Mouse (Mus musculus) limb, embryonic 15.5 days (tissue): Measurements from ENCODE around the gene Zfp114. TPM values are rescaled to one million over a fixed set of nuclear protein-coding genes. Genes with fewer than 3 reads are reported as not detected.

ENCODE experiments used
- ATAC-seq: fragments of 200-750 bp; cut with Nextera tagmentation; 2 replicates; pipeline ENCODE4 v1.8.0; 2017; ENCODE audit warnings: low read depth, moderate TSS enrichment; ENCODE audit not compliant: insufficient number of reproducible peaks, low FRiP score, low TSS enrichment
- H3K27ac ChIP-seq: fragments of 300-500 bp; sonication (generic); 2 replicates; pipeline ENCODE4 v1.5.1; 2015; ENCODE audit warnings: moderate library complexity, mild to moderate bottlenecking, inconsistent platforms
- H3K27me3 ChIP-seq: fragments of 300-500 bp; sonication (generic); 2 replicates; pipeline ENCODE4 v1.6.1; 2015; ENCODE audit warnings: inconsistent platforms
- H3K36me3 ChIP-seq: fragments of 300-500 bp; sonication (generic); 2 replicates; pipeline ENCODE4 v1.6.1; 2015; ENCODE audit warnings: inconsistent platforms
- H3K4me1 ChIP-seq: fragments of 300-500 bp; sonication (generic); 2 replicates; pipeline ENCODE4 v1.6.1; 2015; ENCODE audit warnings: inconsistent platforms
- H3K4me2 ChIP-seq: fragments of 300-500 bp; sonication (generic); 2 replicates; pipeline ENCODE4 v1.6.1; 2015; ENCODE audit warnings: mild to moderate bottlenecking, inconsistent platforms
- H3K4me3 ChIP-seq: fragments of 300-500 bp; sonication (generic); 2 replicates; pipeline ENCODE4 v1.5.1; 2015; ENCODE audit warnings: mild to moderate bottlenecking, inconsistent platforms
- H3K9ac ChIP-seq: fragments of 300-500 bp; sonication (generic); 2 replicates; pipeline ENCODE4 v1.6.1; 2015; ENCODE audit warnings: inconsistent platforms
- H3K9me3 ChIP-seq: fragments of 300-500 bp; sonication (generic); 2 replicates; pipeline ENCODE4 v1.6.1; 2016; ENCODE audit warnings: inconsistent platforms
- WGBS: fragments of 180-500 bp; shearing (Covaris S2); methylation state at CpG from one replicate; pipeline ENCODE4 v1.1.7; 2015; 5-methylcytosine and 5-hydroxymethylcytosine counted together
- polyA plus RNA-seq: library from polyadenylated mRNA; unstranded; fragments of >200 nt; fragmentation: Nextera tagmentation; extraction: Ambion mirVana; gene quantifications from 2 replicates; pipeline ENCODE4 v1.2.1, GENCODE M21; 2015

Zfp114 gene
- polyA plus RNA-seq = 5.2 and 6.1 TPM in 2 replicates

DNA sequence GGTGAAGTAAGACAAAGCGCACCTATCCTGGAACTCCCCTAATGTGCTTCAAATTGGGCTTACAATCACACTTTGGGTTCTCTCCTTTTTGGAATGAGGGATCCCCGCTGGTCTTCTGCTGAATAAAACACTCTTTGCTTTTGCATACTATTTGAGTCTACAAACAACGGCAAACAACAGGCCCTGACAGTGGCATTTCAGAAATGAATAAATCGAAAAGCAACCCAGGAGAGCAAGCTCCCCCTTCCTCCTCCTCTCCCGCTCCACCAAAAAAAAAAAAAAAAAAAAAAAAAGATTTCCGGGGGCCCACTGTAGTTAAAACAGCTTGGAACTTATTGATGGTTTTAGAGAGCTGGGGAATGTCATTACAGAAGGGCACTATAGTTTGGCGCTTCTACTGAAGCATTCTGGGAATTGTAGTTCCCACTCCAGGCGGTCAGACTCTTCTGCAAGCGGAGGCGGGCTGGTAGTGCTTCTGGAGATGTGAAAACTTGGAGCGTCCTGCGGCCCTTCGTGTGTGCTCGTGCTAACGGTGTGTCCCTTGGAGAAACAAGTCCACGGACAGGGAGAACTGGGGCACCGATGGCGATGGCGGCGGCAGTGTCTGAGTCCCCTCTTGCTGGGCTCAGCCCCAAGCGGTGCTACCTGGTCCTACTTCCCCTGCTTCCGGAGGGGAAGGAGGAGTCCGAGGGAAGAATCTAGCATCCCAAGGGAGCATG lies at the start of gene Zfp114:
Gene Zfp114, plus strand, starts transcription at position 443 of the 719 bp plus-strand sequence.
- H3K9me3 ChIP-seq = no peaks in the 10 kb centered on the region
- peak within 1 kb of the TSS; percentile 60 for H3K4me3 ChIP-seq
- ATAC-seq = peak; percentile 82
- peak within 1 kb of the TSS; percentile 54 for H3K9ac ChIP-seq
- no peaks in the 10 kb centered on the region for H3K36me3 ChIP-seq
- no peaks in the 10 kb centered on the region for H3K27me3 ChIP-seq
- H3K4me1 ChIP-seq = no peaks in the 10 kb centered on the region; the same call in 1 of the 2 replicates
- 12% methylated on average over 23 of the region's 23 CpGs for WGBS
- peak within 1 kb of the TSS; percentile 79 for H3K27ac ChIP-seq
- H3K4me2 ChIP-seq = peak within 1 kb of the TSS; percentile 48

DNA sequence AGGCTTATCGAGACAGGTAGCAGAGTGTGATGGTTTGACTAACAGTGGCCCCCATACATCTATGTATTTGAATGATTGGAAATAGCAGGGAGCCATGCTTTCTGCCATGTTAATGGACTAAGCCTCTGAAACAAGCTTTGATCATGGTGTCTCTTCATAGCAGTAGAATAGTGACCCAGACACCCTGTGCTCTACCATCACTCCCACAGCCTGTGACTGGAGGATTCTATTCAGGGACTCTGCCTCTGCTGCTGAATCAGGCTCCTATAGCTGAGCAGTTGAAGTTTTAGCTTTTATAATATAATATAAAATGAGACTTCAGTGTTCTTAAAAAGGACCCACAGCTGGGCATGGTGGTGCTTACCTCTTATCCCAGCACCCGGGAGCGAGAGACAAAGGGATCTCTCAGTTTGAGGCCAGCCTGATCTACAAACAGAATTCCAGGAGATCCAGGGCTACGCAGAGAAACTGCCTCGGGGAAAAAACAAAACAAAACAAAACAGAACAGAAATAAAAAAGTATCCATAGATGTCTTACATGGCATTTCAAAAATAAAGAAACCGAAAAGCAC lies 41.4 kb upstream of the Zfp114 start:
- Histone ChIP-seq H3K36me3 (peaks cover 23% of the 10 kb centered on the region), H3K4me2 (peak overlapping the region; percentile 59), H3K27ac (0 out of 2 replicates have a peak overlapping the region, but pooled peaks have one; percentile 3), H3K9me3 (no peaks in the 10 kb centered on the region), H3K4me3 (peak overlapping the region; percentile 72), H3K4me1 (peaks cover 9% of the 10 kb centered on the region), H3K27me3 (no peaks in the 10 kb centered on the region), H3K9ac (peak overlapping the region; percentile 62)
- no peak for ATAC-seq
- 17% methylated on average over 6 of the region's 6 CpGs for whole genome bisulfite sequencing

DNA sequence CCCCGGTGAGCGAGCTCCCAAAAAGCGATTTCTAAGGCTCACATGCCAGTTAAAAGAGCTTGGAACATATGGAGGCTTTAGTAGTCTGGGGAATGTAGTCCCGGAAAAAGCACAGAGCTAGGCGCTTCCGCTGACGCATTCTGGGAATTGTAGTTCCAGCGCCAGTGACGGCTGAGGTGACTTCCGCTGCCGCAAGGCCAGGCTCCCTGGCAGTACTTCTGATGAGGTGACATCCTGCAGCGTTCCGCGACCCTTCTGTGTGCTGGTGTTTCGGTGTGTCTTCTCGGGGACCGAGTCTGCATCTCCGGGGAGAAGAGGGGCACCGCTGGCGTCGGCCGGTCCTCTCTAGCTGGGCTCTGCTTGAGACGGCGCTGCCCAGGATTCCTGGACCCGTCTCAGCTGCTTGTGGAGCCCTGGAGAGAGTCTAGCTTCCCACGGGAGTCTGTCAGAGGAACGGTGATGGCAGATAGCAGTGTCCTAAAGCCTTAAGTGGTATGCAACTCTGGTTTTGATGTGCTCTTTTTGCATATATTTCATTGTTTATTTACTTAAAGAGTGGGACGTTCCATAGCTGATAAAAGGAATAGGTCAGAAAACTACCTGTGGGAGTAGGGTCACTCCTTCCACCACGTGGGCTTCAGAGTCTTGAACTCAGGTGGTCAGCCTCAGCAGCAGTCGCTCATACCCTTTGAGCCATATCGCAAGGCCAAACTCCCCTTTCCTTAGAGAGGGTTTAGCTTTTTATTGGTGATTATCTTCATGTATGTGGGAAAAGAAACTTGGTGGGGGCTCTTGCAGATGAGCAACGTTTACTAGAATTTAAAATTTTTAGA lies 40.6 kb upstream of the Zfp114 start, which contains the start of gene Zfp235:
Gene Zfp235, plus strand, starts transcription at position 174 of the 833 bp plus-strand sequence.
- WGBS = 3% methylated on average over 32 of the region's 32 CpGs
- H3K9ac ChIP-seq = peak within 1 kb of the TSS; percentile 62
- H3K27ac ChIP-seq = 0 out of 2 replicates have a peak within 1 kb of the TSS, but pooled peaks have one; percentile 3
- no peaks in the 10 kb centered on the region for H3K27me3 ChIP-seq
- H3K4me2 ChIP-seq = peak within 1 kb of the TSS; percentile 69
- peak; percentile 84 for ATAC-seq
- no peaks in the 10 kb centered on the region for H3K9me3 ChIP-seq
- H3K4me3 ChIP-seq = peak within 1 kb of the TSS; percentile 72
- peaks cover 29% of the 10 kb centered on the region for H3K36me3 ChIP-seq
- peaks cover 9% of the 10 kb centered on the region for H3K4me1 ChIP-seq

DNA sequence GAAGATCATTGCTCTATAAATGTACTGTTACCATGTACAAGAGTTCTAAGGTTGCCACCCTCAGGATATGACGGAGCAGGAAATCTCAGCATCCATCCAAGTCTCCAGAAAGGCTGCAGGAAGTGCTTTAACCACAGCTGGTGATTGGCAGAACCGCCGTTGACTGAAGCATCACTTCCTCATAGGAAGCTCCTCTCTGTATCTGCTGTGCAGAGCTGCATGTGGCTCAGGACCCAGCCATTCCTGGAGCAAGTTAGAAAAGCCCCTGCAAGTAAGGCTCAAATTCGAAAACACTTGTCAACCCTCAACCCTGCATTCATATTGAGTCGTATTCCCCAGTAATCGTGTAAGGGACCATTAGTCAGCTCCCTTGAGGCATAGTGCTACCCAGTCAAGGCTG lies 32.3 kb upstream of the Zfp114 start:
- no peak overlapping the region for H3K4me3 ChIP-seq
- H3K4me1 ChIP-seq = no peaks in the 10 kb centered on the region
- H3K27me3 ChIP-seq = no peaks in the 10 kb centered on the region
- no peak overlapping the region for H3K9ac ChIP-seq
- ATAC-seq = no peak
- no peak overlapping the region for H3K4me2 ChIP-seq
- WGBS = 91% methylated on average over 6 of the region's 6 CpGs
- H3K9me3 ChIP-seq = no peaks in the 10 kb centered on the region
- no peak overlapping the region for H3K27ac ChIP-seq
- peaks cover 48% of the 10 kb centered on the region for H3K36me3 ChIP-seq

DNA sequence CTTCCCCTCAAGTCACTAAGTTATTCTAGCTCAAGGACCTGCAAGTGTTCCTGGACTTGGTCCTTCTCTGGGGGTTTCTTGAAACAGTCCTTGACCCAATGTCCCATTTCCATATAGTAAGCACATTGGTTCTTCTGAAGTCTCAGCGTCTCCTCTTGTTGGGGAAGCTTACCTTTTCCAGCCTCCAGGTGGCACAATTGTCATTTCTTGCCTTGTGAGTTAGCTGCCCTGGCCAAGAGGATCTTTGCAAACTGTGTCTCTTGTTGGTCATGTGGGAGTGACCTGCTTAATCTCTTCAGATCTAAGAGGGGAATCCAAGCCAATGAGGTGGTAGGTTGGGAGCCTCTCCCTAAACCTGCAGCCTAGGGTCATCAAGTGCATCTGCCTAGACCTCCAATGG lies 21.6 kb upstream of the Zfp114 start:
- Histone ChIP-seq H3K9me3 (no peaks in the 10 kb centered on the region), H3K4me2 (no peak overlapping the region), H3K4me3 (no peak overlapping the region), H3K9ac (no peak overlapping the region), H3K27ac (no peak overlapping the region), H3K27me3 (no peaks in the 10 kb centered on the region), H3K4me1 (no peaks in the 10 kb centered on the region), H3K36me3 (no peaks in the 10 kb centered on the region)
- 3% methylated on average over 1 of the region's 1 CpGs for WGBS
- ATAC-seq = no peak

DNA sequence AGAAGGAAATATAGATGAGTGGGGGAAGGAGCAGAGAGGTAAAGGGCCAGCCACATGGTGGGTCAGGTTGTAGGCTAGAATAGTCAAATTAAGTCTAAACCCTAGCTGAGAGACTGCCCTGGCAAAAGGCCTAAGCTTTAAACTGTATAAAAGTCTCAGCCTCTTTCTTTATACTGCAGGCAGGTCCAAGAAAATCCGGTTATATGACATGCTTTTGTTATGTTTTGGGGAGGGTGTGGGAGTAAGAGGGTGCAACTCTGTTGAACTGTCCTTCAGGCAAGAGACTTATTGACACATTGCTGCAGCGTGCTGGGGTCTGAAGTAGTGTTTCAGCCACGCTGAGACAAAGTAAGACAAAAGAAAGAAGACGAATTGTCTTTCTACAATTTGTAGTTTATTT lies 2.7 kb upstream of the Zfp114 start:
- Histone ChIP-seq H3K4me1 (no peaks in the 10 kb centered on the region; the same call in 1 of the 2 replicates), H3K4me2 (no peak overlapping the region), H3K9ac (no peak overlapping the region), H3K9me3 (no peaks in the 10 kb centered on the region), H3K27ac (no peak overlapping the region), H3K27me3 (no peaks in the 10 kb centered on the region), H3K36me3 (no peaks in the 10 kb centered on the region), H3K4me3 (no peak overlapping the region)
- 58% methylated on average over 4 of the region's 4 CpGs for WGBS
- no peak for ATAC-seq

DNA sequence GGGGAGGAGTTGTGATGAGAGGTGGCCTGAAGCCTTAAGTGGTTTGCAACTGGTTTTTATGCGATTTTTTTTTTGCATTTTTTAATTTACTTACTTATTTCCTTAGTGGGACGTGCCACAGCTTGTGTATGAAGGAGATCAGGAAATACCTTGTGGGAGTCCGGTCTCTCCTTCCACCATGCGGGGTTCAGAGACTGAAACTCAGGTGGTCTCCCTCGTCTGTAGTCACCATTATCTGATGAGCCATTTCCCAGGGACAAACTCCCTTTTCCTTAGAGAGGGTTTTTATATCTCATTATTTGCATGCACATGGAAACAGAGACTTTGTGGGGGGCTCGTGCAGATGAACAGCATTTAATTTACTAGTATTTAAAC lies 464 bp downstream of the Zfp114 start:
- no peak overlapping the region for H3K27ac ChIP-seq
- peak overlapping the region; percentile 60 for H3K4me3 ChIP-seq
- no peaks in the 10 kb centered on the region for H3K9me3 ChIP-seq
- peak overlapping the region; percentile 48 for H3K4me2 ChIP-seq
- H3K27me3 ChIP-seq = no peaks in the 10 kb centered on the region
- H3K9ac ChIP-seq = peak overlapping the region; percentile 54; the same call in 1 of the 2 replicates
- no peak for ATAC-seq
- no peaks in the 10 kb centered on the region for H3K36me3 ChIP-seq
- WGBS = 49% methylated on average over 6 of the region's 6 CpGs
- H3K4me1 ChIP-seq = no peaks in the 10 kb centered on the region; the same call in 1 of the 2 replicates

DNA sequence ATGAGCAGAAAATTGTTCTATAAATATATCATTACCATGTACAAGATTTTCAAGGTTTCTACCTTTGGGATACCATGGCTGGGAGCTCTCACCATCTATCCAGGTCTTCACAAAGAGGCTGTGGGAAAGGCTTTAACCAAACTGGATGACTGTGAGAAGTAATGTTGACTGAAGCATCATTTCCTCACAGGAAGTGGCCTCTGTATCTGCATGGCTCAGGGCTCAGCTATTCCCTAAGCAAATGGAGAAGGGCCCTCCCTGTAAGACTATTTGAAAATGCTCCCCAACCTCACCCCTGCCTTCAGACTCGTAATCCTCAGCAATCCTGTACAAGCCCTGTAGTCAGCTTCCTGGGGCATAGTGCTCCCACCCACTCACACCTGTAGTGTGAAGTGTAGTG lies 12.8 kb downstream of the Zfp114 start:
- WGBS = 57% methylated on average over 1 of the region's 1 CpGs
- H3K27ac ChIP-seq = no peak overlapping the region
- no peaks in the 10 kb centered on the region for H3K4me1 ChIP-seq
- no peak overlapping the region for H3K4me3 ChIP-seq
- ATAC-seq = no peak
- H3K27me3 ChIP-seq = no peaks in the 10 kb centered on the region
- H3K9ac ChIP-seq = no peak overlapping the region
- no peak overlapping the region for H3K4me2 ChIP-seq
- H3K9me3 ChIP-seq = no peaks in the 10 kb centered on the region
- no peaks in the 10 kb centered on the region for H3K36me3 ChIP-seq

DNA sequence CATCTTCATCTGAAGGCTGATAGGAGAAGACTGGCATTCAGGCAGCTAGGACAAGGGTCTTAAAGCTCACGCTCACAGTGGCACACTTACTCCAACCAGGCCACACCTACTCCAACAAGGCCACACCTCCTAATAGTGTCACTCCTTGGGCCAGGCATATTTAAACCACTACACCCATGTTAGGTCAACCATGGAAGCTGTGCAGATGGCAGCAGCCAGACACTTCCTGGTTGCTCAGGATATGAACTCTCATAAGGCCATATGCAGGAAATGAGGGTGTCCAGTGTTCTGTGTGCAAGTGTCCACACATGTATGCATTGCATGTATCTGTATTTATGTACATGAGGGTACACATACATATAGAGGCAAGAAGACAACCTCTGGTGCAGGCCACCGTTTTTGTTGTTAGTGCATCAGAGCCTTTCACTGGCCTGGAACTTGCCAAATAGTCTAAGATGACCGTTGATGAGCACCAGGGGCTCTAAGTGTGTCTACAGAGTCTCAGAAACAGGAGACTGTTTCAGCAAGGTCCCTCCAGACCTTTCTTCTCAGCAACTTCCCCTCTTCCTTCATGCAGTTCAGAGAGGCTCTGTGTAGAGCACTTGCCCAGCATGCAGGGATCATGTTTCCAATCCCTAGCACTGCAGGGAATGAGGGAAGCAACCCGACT lies 14.2 kb downstream of the Zfp114 start:
- Histone ChIP-seq H3K9ac (no peak overlapping the region), H3K27me3 (no peaks in the 10 kb centered on the region), H3K27ac (no peak overlapping the region), H3K4me2 (no peak overlapping the region), H3K4me3 (no peak overlapping the region), H3K36me3 (peaks cover 10% of the 10 kb centered on the region; the same call in 1 of the 2 replicates), H3K4me1 (no peaks in the 10 kb centered on the region), H3K9me3 (no peaks in the 10 kb centered on the region)
- ATAC-seq = no peak
- 67% methylated on average over 4 of the region's 4 CpGs for WGBS

DNA sequence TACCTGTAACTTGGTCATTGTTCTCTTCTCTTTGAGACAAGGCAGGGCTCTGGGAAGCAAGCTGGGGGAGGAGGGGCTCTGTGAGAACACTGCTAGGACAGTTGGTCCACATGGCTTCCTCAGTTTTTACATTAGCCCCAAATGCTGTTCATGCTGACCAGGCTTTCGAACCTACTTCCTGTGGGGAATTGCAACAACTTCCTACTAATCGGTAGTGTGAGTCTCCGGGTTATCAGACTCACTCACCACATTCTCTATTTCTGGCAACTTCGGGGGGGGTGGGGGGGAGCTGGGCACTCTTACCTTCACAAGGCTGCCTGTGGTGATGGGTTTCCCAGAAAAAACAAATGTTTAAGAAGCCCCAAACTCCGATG lies 14.7 kb downstream of the Zfp114 start:
- H3K27ac ChIP-seq = no peak overlapping the region
- 82% methylated on average over 5 of the region's 5 CpGs for WGBS
- no peak for ATAC-seq
- H3K4me2 ChIP-seq = no peak overlapping the region
- H3K27me3 ChIP-seq = no peaks in the 10 kb centered on the region
- H3K9me3 ChIP-seq = no peaks in the 10 kb centered on the region
- peaks cover 15% of the 10 kb centered on the region for H3K36me3 ChIP-seq
- no peaks in the 10 kb centered on the region for H3K4me1 ChIP-seq
- no peak overlapping the region for H3K9ac ChIP-seq
- no peak overlapping the region for H3K4me3 ChIP-seq

DNA sequence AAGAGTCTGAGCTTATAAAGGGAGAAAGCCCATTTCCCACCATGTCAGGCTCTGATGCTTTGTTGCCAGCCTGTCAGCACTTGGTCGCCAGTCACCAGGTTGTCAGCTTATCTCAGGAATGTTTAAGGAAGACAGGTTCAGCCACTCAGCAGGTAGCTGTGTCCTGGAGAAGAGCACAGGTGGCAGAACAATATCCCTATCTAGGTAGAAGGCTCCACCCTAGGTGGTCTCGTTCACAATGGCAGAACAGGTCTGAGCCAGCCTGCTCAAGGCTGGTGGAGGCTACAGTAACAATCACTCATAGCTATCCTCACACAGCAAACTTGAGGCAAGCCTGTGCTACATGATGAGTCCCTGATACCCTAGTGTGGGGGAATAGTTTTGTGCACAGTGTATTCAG lies 16.5 kb downstream of the Zfp114 start:
- H3K36me3 ChIP-seq = peaks cover 21% of the 10 kb centered on the region
- H3K9ac ChIP-seq = no peak overlapping the region
- ATAC-seq = no peak
- 82% methylated on average over 2 of the region's 2 CpGs for WGBS
- no peaks in the 10 kb centered on the region for H3K27me3 ChIP-seq
- no peak overlapping the region for H3K4me2 ChIP-seq
- no peak overlapping the region for H3K27ac ChIP-seq
- no peaks in the 10 kb centered on the region for H3K4me1 ChIP-seq
- no peak overlapping the region for H3K4me3 ChIP-seq
- no peaks in the 10 kb centered on the region for H3K9me3 ChIP-seq
